Mouse (Mus musculus) heart, postnatal 0 days (tissue): ENCODE measurements around the gene Pip4k2a. TPM values are rescaled to one million over a fixed set of nuclear protein-coding genes. Genes with fewer than 3 reads are reported as not detected.
"Not testable (repeated sequence)": the region's sequence is repeated elsewhere in the genome, so short reads cannot be mapped to it uniquely, and the experiment has no call there.

Experiments used
- ATAC-seq: fragments of 200-750 bp; cut with Nextera tagmentation; 2 replicates; pipeline ENCODE4 v1.8.0; 2017; ENCODE audit warnings: low read depth, moderate number of reproducible peaks, moderate library complexity; ENCODE audit not compliant: insufficient read depth
- DNase-seq: peaks from one replicate; pipeline ENCODE4 v3.0.0-alpha.2; 2016; ENCODE audit warnings: low spot score
- H3K27ac ChIP-seq: fragments of 300-500 bp; sonication (generic); 2 replicates; pipeline ENCODE4 v1.5.1; 2014; ENCODE audit warnings: low read depth, mild to moderate bottlenecking
- H3K27me3 ChIP-seq: fragments of 300-500 bp; sonication (generic); 2 replicates; pipeline ENCODE4 v1.6.1; 2014; ENCODE audit warnings: low read length, mixed read lengths; ENCODE audit not compliant: control insufficient read depth, insufficient read depth
- H3K36me3 ChIP-seq: fragments of 300-500 bp; sonication (generic); replicated peaks from 2 replicates; pipeline ENCODE4 v1.6.1; 2014; ENCODE audit warnings: low read length, mixed read lengths; ENCODE audit not compliant: control insufficient read depth, insufficient read depth
- H3K4me1 ChIP-seq: fragments of 300-500 bp; sonication (generic); 2 replicates; pipeline ENCODE4 v1.6.1; 2014; ENCODE audit warnings: antibody characterized with exemption; ENCODE audit not compliant: control insufficient read depth, insufficient read depth
- H3K4me2 ChIP-seq: fragments of 300-500 bp; sonication (generic); 2 replicates; pipeline ENCODE4 v1.6.1; 2014; ENCODE audit warnings: low read depth, mild to moderate bottlenecking, low read length, moderate library complexity
- H3K4me3 ChIP-seq: fragments of 300-500 bp; sonication (generic); 2 replicates; pipeline ENCODE4 v1.5.1; 2014; ENCODE audit warnings: low read depth, low read length
- H3K9ac ChIP-seq: fragments of 300-500 bp; sonication (generic); replicated peaks from 2 replicates; pipeline ENCODE4 v1.6.1; 2014; ENCODE audit warnings: low read depth, low read length, mixed read lengths
- H3K9me3 ChIP-seq: fragments of 300-500 bp; sonication (generic); replicated peaks from 2 replicates; pipeline ENCODE4 v1.6.1; 2016; ENCODE audit warnings: low read length; ENCODE audit not compliant: control insufficient read depth
- CTCF ChIP-seq: IDR thresholded peaks from 2 replicates; pipeline ENCODE4 v1.5.1; 2016; ENCODE audit warnings: antibody characterized with exemption, control low read depth, low read depth
- EP300 ChIP-seq: IDR thresholded peaks from 2 replicates; pipeline ENCODE4 v1.6.1; 2016; ENCODE audit warnings: antibody characterized with exemption, low read depth
- WGBS: fragments of 180-500 bp; shearing (Covaris S2); extraction: QIAGEN DNeasy Blood & Tissue Kit; methylation state at CpG from one replicate; pipeline ENCODE4 v1.1.7; 2014; 5-methylcytosine and 5-hydroxymethylcytosine counted together
- polyA plus RNA-seq: library from polyadenylated mRNA; unstranded; fragments of >200 nt; fragmentation: Nextera tagmentation; extraction: Ambion mirVana; gene quantifications from 2 replicates; pipeline ENCODE4 v1.2.1, GENCODE M21; 2015
- total RNA-seq: library from RNA; depleted of rRNA; stranded (reverse); fragments of >200 nt; gene quantifications from 2 replicates; pipeline ENCODE4 v1.2.3, GENCODE M21; 2014; ENCODE audit warnings: low replicate concordance

Pip4k2a gene
- total and polyA plus RNA-seq, 2 experiments from 2014 or later = 1.3 to 2.7 TPM

DNA sequence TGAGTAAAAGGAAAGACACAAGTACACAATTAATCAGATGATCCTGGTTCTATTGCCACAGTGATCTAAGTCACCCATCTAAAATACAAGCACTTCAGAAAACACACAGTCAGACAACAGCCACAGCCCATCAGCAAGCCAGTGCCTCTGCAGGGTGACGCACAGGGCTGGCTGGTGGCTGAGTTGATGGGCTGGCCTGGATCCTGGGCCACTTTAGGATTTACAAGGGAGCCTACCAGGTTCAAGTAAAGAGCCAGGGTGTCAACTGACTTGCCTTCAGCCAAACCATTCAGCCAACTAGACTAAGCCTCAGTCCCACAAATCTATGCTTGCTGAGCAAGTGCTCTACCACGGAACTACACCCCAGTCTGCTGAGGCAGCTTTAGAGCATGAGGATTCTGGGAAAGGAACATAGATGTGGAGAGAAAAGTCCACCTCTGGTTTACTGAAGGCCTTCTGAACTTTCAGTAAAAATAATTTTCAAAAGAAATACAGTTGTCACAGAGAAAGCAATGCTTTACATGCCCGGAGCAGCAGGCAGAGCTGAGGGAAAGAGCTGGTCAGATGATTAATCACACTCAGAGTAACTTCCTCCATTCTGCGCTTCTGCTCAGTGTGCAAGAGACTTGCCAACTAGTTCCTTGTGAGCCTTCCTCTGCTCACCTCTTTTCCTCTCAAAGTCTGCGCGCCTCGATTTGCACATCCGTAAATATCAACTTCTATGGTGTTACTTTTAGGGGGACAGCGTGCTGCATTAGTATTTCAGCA lies 94.4 kb downstream of the Pip4k2a start:
- TF ChIP-seq CTCF (no peak), EP300 (no peak)
- Histone ChIP-seq H3K4me1 (0 out of 2 replicates have a peak, but pooled peaks cover 5% of the 10 kb centered on the region), H3K9me3 (no peaks in the 10 kb centered on the region), H3K27me3 (no peaks in the 10 kb centered on the region), H3K4me3 (no peak overlapping the region), H3K9ac (no peak overlapping the region), H3K36me3 (peaks cover 24% of the 10 kb centered on the region; the same call in 1 of the 2 replicates), H3K4me2 (no peak overlapping the region), H3K27ac (no peak overlapping the region)
- 80% methylated on average over 9 of the region's 9 CpGs for WGBS
- ATAC-seq (no peak), DNase-seq (no peak)

DNA sequence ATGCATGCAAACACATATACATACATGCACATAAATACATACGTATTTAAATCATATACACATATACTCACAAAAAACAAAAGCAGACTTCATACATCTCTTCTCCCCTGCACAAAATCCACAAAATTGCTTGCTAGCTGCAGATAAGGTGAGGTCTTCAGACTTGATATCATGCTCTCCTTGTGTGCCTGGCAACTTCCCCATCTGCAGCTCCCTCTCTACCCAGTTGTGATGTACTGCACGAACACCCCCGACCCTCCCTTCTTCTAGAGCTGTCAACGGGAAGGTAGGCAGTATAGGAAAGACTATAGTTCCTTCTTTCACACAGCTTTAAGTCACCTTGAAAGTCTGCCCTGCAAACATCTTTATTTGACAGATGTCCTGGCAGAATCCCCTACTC lies 96.8 kb downstream of the Pip4k2a start:
- no peaks in the 10 kb centered on the region for H3K27me3 ChIP-seq
- no peak overlapping the region for H3K4me2 ChIP-seq
- H3K9me3 ChIP-seq = no peaks in the 10 kb centered on the region
- peaks cover 9% of the 10 kb centered on the region; the same call in 1 of the 2 replicates for H3K4me1 ChIP-seq
- ATAC-seq (no peak), DNase-seq (no peak)
- no peak overlapping the region for H3K9ac ChIP-seq
- WGBS = 76% methylated on average over 4 of the region's 4 CpGs
- TF ChIP-seq EP300 (no peak), CTCF (no peak)
- no peak overlapping the region for H3K27ac ChIP-seq
- no peak overlapping the region for H3K4me3 ChIP-seq
- peaks cover 24% of the 10 kb centered on the region; the same call in 1 of the 2 replicates for H3K36me3 ChIP-seq

DNA sequence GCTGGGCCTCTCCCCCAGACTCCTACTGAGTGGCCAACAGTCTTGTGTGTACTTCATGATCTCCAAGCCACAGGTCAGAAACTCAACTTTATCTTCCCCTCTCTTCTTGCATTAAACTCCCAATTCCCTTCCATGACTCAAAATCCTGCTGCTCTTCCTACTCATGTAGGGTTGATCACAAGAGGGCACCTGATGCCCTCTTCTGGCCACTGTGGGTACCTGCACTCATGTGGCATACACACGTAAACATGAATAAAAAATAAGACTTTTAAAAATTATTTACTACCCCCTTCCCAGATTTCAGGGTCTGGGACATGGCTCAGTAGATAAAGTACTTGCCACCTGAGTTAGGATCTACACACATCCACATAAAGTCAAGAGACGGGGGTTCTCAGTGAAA lies 97.3 kb downstream of the Pip4k2a start:
- Histone ChIP-seq H3K9me3 (no peaks in the 10 kb centered on the region), H3K4me2 (no peak overlapping the region), H3K36me3 (peaks cover 24% of the 10 kb centered on the region; the same call in 1 of the 2 replicates), H3K4me1 (peaks cover 9% of the 10 kb centered on the region; the same call in 1 of the 2 replicates), H3K27ac (no peak overlapping the region), H3K9ac (no peak overlapping the region), H3K4me3 (no peak overlapping the region), H3K27me3 (no peaks in the 10 kb centered on the region)
- TF ChIP-seq EP300 (no peak), CTCF (0 out of 2 replicates have a peak, but pooled peaks have one; percentile 3)
- DNase-seq (no peak), ATAC-seq (no peak)
- WGBS = 90% methylated on average over 2 of the region's 2 CpGs

DNA sequence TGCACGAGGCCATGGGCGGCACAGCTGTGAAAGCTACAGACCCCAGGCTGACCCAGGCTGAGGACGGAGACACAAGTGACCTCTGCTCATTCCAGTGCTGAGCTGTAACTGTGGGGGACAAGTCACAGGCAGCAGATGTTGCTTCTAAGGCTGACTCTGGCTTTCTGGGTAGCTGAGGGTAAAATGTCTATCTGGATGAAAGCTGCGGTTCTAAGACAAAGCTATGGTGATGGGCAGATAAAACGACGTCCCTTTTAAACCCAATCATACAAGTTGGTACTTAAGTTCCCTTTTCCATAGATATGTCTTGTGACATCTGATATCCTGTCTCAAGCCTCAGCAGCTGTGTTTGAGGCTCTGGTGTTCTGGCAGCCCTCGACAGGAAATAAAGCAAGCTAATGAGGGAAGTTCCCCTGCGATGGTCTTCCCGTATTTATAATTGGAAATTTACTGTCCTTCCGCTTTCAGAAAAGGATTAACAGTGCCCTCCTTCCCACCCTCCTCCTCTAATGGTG lies 100.1 kb downstream of the Pip4k2a start:
- no peak overlapping the region for H3K4me3 ChIP-seq
- WGBS = 32% methylated on average over 10 of the region's 10 CpGs
- peak overlapping the region; percentile 50; the same call in 1 of the 2 replicates for H3K27ac ChIP-seq
- no peaks in the 10 kb centered on the region for H3K27me3 ChIP-seq
- H3K4me2 ChIP-seq = 0 out of 2 replicates have a peak overlapping the region, but pooled peaks have one; percentile 2
- peaks cover 16% of the 10 kb centered on the region; the same call in 1 of the 2 replicates for H3K36me3 ChIP-seq
- ATAC-seq = no peak
- peaks cover 9% of the 10 kb centered on the region; the same call in 1 of the 2 replicates for H3K4me1 ChIP-seq
- H3K9me3 ChIP-seq = no peaks in the 10 kb centered on the region
- no peak for TF ChIP-seq CTCF
- TF ChIP-seq EP300 = no peak
- no peak overlapping the region for H3K9ac ChIP-seq
- DNase-seq = no peak

DNA sequence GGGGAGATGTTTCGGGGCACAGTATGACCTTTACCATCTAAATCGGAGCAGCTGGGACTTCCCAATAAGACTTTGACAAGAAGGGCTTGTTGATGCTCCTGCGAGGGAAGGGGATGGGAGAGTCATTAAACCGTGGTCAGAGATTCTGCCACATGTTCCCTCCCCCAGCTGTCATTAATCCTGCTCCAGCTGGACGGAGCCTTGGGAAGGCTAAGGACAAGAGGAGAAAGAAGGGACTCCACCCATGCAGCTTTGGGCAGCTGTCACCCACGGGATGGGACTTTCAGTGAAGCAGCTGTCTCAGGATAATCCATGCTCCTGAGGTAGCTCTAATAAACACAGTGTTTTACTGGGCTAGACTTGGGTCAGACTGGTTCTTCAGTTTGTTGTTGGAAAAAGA lies 101.9 kb downstream of the Pip4k2a start:
- peaks cover 5% of the 10 kb centered on the region; the same call in 1 of the 2 replicates for H3K36me3 ChIP-seq
- H3K9ac ChIP-seq = no peak overlapping the region
- DNase-seq (no peak), ATAC-seq (no peak)
- no peak for TF ChIP-seq CTCF
- TF ChIP-seq EP300 = no peak
- no peak overlapping the region for H3K4me3 ChIP-seq
- no peaks in the 10 kb centered on the region for H3K27me3 ChIP-seq
- no peak overlapping the region for H3K4me2 ChIP-seq
- no peaks in the 10 kb centered on the region for H3K9me3 ChIP-seq
- peaks cover 9% of the 10 kb centered on the region; the same call in 1 of the 2 replicates for H3K4me1 ChIP-seq
- WGBS = 56% methylated on average over 6 of the region's 6 CpGs
- H3K27ac ChIP-seq = no peak overlapping the region

DNA sequence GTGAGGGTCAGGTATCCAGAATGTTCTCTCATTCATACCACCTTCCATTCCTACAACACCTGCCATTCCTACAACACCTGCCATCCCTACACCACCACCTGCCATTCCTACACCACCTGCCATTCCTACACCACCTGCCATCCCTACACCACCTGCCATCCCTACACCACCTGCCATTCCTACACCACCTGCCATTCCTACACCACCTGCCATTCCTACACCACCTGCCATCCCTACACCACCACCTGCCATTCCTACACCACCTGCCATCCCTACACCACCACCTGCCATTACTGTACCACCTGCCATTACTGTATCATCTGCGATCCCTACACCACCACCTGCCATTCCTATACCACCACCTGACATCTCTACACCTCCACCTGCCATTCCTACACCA lies 104.6 kb downstream of the Pip4k2a start:
- H3K4me1 ChIP-seq = peaks cover 11% of the 10 kb centered on the region; the same call in 1 of the 2 replicates
- DNase-seq, H3K9ac ChIP-seq, H3K4me2 ChIP-seq, H3K27ac ChIP-seq, H3K27me3 ChIP-seq, H3K36me3 ChIP-seq, H3K4me3 ChIP-seq, ATAC-seq, H3K9me3 ChIP-seq: not testable (repeated sequence)
- WGBS = 96% methylated on average over 1 of the region's 1 CpGs
